Mouse (Mus musculus) heart, embryonic 16.5 days (tissue): Measurements from ENCODE around the gene 2210010C04Rik. TPM values are rescaled to one million over a fixed set of nuclear protein-coding genes. Genes with fewer than 3 reads are reported as not detected.

ENCODE experiments used
- polyA plus RNA-seq: library from polyadenylated mRNA; unstranded; fragments of >200 nt; fragmentation: Nextera tagmentation; extraction: Ambion mirVana; gene quantifications from 2 replicates; pipeline ENCODE4 v1.2.1, GENCODE M21; 2015

The 2210010C04Rik gene
- polyA plus RNA-seq, 1 experiment from 2014 or later, result not detected

Other genes starting within 250 kb of the 2210010C04Rik start
- gene Moxd2, start 148.0 kb downstream of the 2210010C04Rik start, polyA plus RNA-seq, result not detected in 2 replicates
- not detected in 2 replicates for gene Prss58, start 135.1 kb downstream of the 2210010C04Rik start, polyA plus RNA-seq
- gene 1700074P13Rik, start 95.0 kb downstream of the 2210010C04Rik start, polyA plus RNA-seq, result not detected in 2 replicates
- gene Gm4744, start 83.6 kb downstream of the 2210010C04Rik start, polyA plus RNA-seq, result not detected in 2 replicates
- 0.17 TPM in 1 of 2 replicates, not detected in the other for gene 1810009J06Rik, start 70.8 kb downstream of the 2210010C04Rik start, polyA plus RNA-seq
- gene Gm2663, start 36.0 kb downstream of the 2210010C04Rik start, polyA plus RNA-seq, result not detected in 2 replicates